Mouse (Mus musculus) layer of hippocampus, adult 2 months (tissue): ENCODE results near the gene Dysf. TPM values are rescaled to one million over a fixed set of nuclear protein-coding genes. Genes with fewer than 3 reads are reported as not detected.
A peak's percentile ranks its signal among the peaks of the same experiment; 100 is the strongest.
"Not testable (repeated sequence)": the region's sequence is repeated elsewhere in the genome, so short reads cannot be mapped to it uniquely, and the experiment has no call there.

Experiments used
- DNase-seq, 2 experiments: peaks; one replicate each; pipeline ENCODE4 v3.0.0; 2022; ENCODE audit warnings: low spot score in 2 of 2
- H3K27ac ChIP-seq: fragments of 200-600 bp; 2 replicates; pipeline ENCODE4 v1.8.1; 2022
- H3K4me3 ChIP-seq: fragments of 200-600 bp; 2 replicates; pipeline ENCODE4 v1.8.1; 2022; ENCODE audit warnings: mild to moderate bottlenecking
- CTCF ChIP-seq: fragments of 200-600 bp; conservative IDR thresholded peaks from 2 replicates; pipeline ENCODE4 v1.8.1; 2022; ENCODE audit warnings: antibody characterized with exemption, mild to moderate bottlenecking, moderate library complexity
- long read RNA-seq, 2 experiments: library from polyadenylated mRNA; stranded (forward); transcript quantifications; one replicate each; pipeline ENCODE4 v2.0.0; 2021; ENCODE audit warnings: borderline mapping rate in 2 of 2
- total RNA-seq, 2 experiments: library from RNA; stranded (reverse); gene quantifications; 2 replicates each; pipeline ENCODE4 v1.2.3; 2021

Gene Dysf
- total RNA-seq: 1 to 10 TPM; 1.6 to 3.6 TPM
- long read RNA-seq, experiment 1, partial matches to known transcripts: 0 of 1 reads
- long read RNA-seq, experiment 1, other reads (novel, unspliced or antisense): 1 of 1 reads
- long read RNA-seq, experiment 2, partial matches to known transcripts: 0 of 4 reads
- long read RNA-seq, experiment 2, other reads (novel, unspliced or antisense): 4 of 4 reads

- Histone ChIP-seq H3K4me3 (peak within 1 kb of the TSS; percentile 56), H3K27ac (no peak within 1 kb of the TSS)
- DNase-seq: peak in 1 of 2 experiments; percentile 33
- TF ChIP-seq CTCF: peak; percentile 65
These were observed at the start of gene Dysf for GRCm38 (mm10) chr6:84008363-84009171. Gene Dysf, plus strand, starts transcription at chr6:84008590.

GRCm38 (mm10) chr6:83987642-83988041 lies 20.7 kb upstream of the Dysf start:
- no peak for DNase-seq
- no peak overlapping the region for H3K4me3 ChIP-seq
- H3K27ac ChIP-seq: no peak overlapping the region
- TF ChIP-seq CTCF: no peak

GRCm38 (mm10) chr6:84002716-84003115 lies 5.7 kb upstream of the Dysf start:
- no peak for TF ChIP-seq CTCF
- no peak for DNase-seq
- H3K27ac ChIP-seq: no peak overlapping the region
- no peak overlapping the region for H3K4me3 ChIP-seq

DNA sequence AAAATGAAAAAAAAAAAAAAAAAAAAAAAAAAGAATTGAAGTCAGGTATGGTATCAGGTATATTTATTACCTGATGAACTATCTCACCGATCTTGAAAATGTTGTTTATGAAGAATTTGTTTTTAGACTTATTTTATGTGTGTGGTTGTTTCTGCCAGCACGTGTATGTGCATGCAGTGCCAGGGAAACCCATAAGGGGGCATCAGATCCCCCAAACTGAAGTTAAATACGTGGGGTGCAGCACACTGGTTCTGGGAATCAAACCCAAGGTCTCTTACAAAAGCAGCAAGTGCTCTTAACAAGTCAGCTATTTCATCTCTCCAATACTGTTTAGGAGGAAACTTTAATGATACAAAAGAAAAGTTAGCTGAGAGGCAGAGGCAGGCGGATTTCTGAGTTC lies 4.1 kb upstream of the Dysf start:
- DNase-seq: no peak
- Histone ChIP-seq H3K4me3 (no peak overlapping the region), H3K27ac (no peak overlapping the region)
- TF ChIP-seq CTCF: peak; percentile 57

- TF ChIP-seq CTCF: no peak
- no peak overlapping the region; the same call in 1 of the 2 replicates for H3K4me3 ChIP-seq
These were observed 932 bp downstream of the Dysf start for GRCm38 (mm10) chr6:84009172-84009872.

GRCm38 (mm10) chr6:84009915-84010302 lies 1.5 kb downstream of the Dysf start:
- Histone ChIP-seq H3K4me3 (no peak overlapping the region), H3K27ac (no peak overlapping the region)
- DNase-seq: no peak
- TF ChIP-seq CTCF: no peak

More at GRCm38 (mm10) chr6:84009172-84009872, 932 bp downstream of the Dysf start:
- DNase-seq: no peak
- no peak overlapping the region for H3K27ac ChIP-seq

DNA sequence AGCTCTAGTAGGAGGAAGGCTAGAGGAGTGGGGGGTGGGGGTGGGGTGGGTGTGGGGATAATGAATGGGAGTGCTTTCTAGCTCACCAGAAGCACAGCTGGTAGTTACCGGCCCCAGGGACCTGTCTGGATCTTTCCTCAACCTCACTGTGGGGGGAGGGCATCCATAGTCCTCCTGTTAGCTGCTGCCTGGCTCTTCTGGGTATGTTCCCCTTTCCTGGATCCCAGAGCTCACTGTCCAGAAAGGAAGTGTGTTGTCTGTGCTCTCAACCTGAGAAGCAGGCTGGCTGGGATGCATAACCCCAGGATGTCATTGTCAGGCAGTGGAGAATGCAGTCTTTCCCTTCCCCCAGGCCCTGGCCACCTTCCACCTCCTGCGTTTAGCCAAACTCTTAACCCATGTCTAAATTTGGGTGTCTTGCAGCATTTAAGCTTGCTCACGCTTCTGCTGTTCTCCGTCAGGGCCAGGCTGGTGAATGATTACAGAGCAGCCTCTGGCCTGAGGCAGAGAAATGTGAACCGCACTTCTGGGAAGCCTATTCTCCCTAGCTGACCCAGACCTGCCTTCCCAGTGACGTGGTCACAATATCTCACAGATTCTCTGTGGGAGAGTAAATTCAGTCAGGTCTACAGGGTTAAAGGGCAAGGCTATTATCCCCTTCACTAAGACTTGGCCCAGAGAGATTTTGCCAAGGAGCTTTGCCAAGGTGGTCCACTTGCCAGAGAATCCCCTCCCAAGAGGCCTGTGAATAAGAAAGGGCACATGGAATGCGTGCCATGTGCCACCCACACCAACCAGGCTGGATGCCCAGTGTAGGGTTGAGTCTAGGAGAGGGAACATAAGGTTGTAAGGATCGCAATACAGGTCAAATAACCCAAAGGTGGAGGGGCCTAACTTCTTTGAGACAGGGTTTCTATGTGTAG lies 2.2 kb downstream of the Dysf start:
- no peak overlapping the region for H3K4me3 ChIP-seq
- TF ChIP-seq CTCF: no peak
- no peak overlapping the region for H3K27ac ChIP-seq
- no peak for DNase-seq

DNA sequence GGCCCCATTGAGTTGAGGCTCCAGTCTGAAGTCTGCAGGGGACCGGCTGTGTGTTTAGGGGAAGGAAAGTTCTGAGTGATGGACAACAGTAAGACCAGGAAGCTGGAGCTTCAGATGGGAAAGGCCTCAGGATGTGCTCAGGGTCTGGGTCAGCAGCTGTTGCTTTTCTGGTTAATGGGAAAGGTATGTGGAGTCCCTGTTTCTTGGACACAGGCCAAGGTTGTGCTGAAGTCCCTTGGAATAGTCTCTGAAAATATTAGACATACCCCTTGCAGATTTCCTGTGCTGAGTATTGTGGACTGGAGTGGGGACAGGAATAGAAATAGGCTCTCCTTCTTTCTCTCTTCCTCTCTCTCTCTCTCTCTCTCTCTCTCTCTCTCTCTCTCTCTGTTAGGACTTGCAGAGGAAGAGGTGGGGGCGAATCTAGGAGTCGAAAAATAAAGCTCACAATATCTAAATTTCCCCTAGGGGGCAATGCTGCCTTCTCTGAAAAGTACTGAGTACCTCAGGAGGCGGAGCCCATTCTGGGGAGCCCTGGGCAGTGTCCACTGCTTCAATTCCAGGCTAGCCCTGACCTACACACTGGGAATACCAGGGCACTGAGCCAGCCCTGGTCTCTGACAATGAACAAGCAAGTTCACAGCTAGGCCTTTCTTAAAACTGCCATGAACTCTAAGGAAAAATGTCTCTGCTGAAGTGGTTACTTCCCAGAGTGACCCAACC lies 6.7 kb downstream of the Dysf start:
- DNase-seq, H3K27ac ChIP-seq, H3K4me3 ChIP-seq: not testable (repeated sequence)
- TF ChIP-seq CTCF: peak; percentile 70

DNA sequence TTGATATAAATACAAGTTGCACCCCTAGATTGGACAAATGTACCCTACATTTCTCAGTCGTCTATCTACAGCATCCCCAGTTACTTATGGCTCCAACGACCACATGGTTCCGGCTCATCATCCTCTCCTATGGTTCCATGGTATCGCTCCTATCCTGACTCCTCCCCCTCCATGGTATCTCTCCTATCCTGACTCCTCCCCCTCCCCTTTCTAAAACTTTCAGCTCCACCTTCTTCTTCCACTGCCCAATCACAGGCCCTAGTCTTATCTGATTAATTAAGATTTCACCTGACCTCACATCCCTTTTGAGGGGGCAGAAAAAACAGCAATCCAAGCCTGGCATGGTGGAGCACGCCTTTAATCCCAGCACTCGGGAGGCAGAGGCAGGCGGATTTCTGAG lies 8.5 kb downstream of the Dysf start:
- no peak overlapping the region for H3K4me3 ChIP-seq
- no peak for TF ChIP-seq CTCF
- no peak overlapping the region for H3K27ac ChIP-seq
- DNase-seq: no peak

GRCm38 (mm10) chr6:84017392-84017791 lies 9.0 kb downstream of the Dysf start:
- no peak for DNase-seq
- Histone ChIP-seq H3K27ac (no peak overlapping the region), H3K4me3 (no peak overlapping the region)
- no peak for TF ChIP-seq CTCF

DNA sequence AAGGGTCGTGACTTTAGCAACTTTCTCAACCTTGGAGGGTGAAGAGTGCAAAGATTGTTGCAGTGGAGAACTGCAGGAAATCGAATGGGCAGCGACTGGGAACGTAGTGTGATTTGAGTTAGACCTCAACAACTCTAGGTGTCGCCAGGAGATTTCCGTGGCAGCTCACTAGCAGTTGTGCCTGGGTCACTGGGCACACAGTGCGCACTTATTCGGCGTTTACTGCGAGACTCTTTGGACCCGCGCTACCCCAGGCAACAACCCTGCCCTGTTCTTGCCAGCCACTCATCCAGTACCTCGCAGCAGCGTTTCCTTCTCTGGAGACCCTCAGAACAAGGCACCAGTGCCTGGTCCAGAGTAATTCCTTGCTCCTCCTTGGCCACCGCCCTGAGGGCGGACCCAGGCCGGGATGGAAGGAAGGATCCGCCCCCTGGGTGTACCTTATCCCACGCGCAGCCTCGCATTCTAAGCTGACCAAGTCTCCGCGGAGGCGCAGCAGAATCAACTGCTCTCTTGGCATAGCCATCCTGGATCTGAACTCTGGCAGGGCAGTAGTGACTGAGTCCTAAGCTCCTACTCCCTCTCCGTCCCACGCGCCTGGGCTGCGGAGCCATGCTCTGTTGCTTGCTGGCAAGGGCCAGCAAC lies 10.6 kb downstream of the Dysf start:
- DNase-seq: no peak

GRCm38 (mm10) chr6:84020002-84020401 lies 11.6 kb downstream of the Dysf start:
- DNase-seq: no peak
- no peak for TF ChIP-seq CTCF
- H3K27ac ChIP-seq: no peak overlapping the region
- no peak overlapping the region; the same call in 1 of the 2 replicates for H3K4me3 ChIP-seq

More for the DNA sequence above, 10.6 kb downstream of the Dysf start:
- peak; percentile 15; the same call in 1 of the 2 replicates for TF ChIP-seq CTCF
- Histone ChIP-seq H3K4me3 (peak overlapping the region; percentile 52), H3K27ac (no peak overlapping the region)
